Mouse (Mus musculus) bone marrow, adult 2 months (tissue): ENCODE measurements around the gene Usp36.

Experiments
- CTCF ChIP-seq: fragments of 200-500 bp; IDR thresholded peaks from 2 replicates; pipeline ENCODE4 v1.5.1; 2011; ENCODE audit warnings: low read length, control low read depth; ENCODE audit not compliant: control insufficient read depth, insufficient read depth
- POLR2A ChIP-seq: fragments of 200-500 bp; IDR thresholded peaks from 2 replicates; pipeline ENCODE4 v1.6.1; 2011; ENCODE audit warnings: low read depth, mild to moderate bottlenecking, control low read depth, low read length, borderline replicate concordance; ENCODE audit not compliant: control insufficient read depth

DNA sequence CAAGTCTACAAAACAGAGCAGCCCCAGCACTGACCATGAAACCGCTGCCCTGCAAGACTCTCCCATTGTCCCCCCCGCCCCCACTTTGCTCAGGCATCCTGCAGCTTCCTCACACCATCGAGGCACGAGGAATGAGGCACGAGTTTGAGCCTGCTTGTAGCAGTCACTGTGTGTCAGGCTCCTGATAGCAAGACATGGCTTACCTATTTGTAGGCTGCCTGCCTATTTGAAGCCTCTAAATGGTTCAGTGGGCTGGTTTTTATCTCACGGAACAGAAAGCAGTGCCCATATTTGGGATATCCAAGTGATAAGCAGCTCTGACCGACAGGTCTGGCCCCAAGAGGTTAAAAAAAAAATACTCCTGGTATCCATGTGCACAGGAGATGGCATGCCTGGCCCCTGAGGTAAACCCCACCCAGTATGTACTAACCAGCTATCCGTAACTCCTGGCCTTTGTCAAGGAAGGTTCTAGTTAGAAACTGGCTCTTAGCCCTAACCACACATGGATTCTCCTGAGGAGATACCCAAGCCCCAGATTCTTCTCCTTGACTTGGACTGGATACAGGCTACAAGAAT lies 26.3 kb upstream of the Usp36 start:
- TF ChIP-seq CTCF (no peak), POLR2A (no peak)
